Mouse (Mus musculus) c-Kit-positive CD71-negative TER-119-negative erythroid progenitor cells, embryonic 14.5 days (primary cell): ENCODE data around the gene Otub1.
A peak's percentile ranks its signal among the peaks of the same experiment; 100 is the strongest.

ENCODE experiments used
- DNase-seq: peaks from one replicate; pipeline ENCODE4 v3.0.0-alpha.2; 2013; ENCODE audit warnings: low read depth

The Otub1 gene

DNA sequence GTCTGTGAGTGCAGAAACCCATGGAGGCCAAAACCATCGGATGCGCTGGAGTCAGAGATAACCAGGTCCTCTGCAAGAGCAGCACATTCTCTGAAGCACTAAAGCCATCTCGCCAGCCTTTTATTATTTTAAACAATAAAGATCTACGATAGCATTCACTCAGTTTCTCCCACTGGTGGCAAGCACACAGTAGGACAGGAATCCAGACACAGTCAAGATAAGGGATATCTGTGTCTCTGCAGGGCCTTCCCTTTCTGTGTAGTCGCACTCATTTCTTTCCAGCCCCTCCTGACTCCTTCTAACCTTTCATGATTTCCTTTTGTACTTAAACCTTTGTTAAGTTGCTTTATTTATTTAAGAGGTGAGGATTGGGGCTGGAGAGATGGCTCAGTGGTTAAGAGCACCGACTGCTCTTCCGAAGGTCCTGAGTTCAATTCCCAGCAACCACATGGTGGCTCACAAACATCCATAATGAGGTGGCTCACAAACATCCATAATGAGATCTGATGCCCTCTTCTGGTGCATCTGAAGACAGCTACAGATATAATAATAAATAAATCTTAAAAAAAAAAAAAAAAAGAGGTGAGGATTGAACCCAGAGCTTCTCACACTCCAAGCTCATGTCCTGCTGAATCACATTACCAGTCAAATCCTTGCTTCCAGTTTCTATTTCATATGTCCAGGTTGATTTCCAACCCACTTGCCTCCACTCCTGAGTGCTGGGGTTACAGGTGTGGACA lies 4.0 kb upstream of the Otub1 start:
- DNase-seq = no peak

DNA sequence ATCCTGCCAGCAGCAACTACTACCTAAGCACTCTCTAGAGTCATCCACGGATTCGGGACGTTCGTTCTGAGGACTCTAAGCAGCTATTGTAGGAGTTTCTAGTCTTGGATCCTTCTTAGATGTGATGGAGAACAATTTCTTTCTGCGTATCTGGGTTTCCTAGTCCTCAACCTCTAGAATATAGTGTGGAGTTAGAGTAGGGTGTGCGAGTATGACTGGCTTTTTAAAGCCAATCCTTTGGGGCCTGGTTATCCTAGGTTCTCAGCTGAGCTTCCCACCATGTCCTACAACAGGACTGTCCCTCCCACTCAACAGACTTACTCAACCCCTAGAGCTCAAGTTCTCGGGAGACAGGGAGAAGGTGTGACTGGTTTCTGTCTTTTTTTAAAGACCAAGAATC lies 790 bp downstream of the Otub1 start:
- DNase-seq = no peak

- DNase-seq = no peak
Measured at GRCm38 (mm10) chr19:7204898-7205297, 1.2 kb downstream of the Otub1 start.

GRCm38 (mm10) chr19:7200427-7200826 lies 5.7 kb downstream of the Otub1 start:
- no peak for DNase-seq

GRCm38 (mm10) chr19:7199089-7199488 lies 7.0 kb downstream of the Otub1 start:
- no peak for DNase-seq

DNA sequence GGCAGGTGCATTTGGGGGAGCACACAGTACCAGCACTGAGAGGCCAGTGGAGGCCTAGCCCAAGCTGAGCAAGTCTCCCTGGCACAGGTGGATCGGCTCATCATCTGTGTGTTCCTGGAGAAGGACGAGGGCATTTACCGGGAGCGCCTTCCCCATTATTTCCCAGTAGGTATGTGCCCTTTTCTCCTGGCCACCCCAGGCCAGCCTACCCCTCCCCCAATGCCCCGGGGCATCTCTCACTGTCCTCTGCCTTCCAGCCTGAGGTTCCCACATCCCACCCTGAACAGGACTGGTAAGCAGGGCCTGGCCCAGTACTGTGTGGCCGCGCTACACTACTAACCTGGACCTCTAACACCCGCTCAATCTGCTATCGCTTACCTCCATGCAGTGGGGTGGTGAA lies 8.7 kb downstream of the Otub1 start:
- no peak for DNase-seq

- DNase-seq = no peak
Measured at GRCm38 (mm10) chr19:7196741-7197270, 9.3 kb downstream of the Otub1 start.

DNA sequence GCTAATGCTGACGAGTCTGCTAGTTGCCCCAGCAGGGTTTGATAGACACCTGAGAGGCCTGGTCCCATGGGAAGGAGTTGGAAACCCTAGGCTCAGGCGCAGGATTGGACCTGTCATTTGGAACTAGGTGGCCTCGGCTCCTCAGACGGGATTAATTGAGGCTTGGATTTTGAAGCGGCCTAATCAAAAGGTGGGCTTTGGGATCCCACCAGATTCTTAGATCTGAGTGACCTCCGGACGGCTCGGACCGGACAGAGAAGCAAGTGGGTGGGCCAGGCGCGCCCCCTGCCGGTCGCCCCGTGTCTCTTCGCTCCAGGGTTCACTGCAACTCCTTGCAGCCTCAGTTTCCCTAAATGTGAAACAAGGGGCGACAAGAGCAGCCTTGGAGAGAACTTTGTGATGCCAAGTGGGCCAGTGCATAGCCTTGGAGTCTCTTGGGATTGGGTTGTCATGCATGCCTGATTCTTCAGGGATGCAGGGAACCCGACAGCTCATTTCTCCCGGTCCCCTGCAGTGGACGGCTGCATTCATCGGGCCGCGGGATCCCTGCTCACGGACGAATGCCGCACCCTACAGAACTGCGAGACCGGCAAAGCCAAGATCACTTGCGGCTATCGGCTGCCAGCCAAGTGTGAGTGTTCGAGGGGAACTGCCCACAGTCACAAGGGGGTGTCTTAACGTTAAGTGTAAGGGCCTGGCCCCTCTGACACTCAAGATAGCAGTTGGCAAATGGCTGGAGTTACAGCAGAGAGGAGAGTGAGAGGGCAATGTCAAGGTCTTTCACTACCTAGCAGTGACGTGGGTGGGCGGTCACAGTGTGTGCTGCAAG lies 10.0 kb downstream of the Otub1 start:
- DNase-seq = peak; percentile 30

DNA sequence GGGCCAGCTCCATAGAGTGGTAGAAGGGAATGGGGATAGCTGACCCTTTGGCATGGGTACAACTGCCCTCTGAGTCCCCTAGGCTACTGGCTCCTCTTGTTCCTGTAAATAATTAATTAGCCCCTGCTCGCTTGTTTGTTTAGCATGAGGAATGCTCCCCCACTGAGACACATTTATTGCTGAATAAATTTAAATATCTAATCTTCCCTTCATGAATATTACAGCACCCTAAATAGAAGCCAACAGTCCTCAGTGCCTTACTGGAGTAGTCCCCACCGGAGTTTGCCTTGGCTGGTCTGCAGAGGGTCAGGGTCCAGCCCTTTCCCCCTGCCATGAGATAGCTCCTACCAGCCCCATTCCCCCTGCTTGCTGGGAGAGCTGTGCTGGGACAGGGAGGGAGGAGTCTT lies 13.6 kb downstream of the Otub1 start:
- DNase-seq = no peak

GRCm38 (mm10) chr19:7191639-7192038 lies 14.5 kb downstream of the Otub1 start:
- DNase-seq = no peak

- no peak for DNase-seq
Measured at GRCm38 (mm10) chr19:7190986-7191385, 15.1 kb downstream of the Otub1 start.

GRCm38 (mm10) chr19:7189026-7189425 lies 17.1 kb downstream of the Otub1 start:
- DNase-seq = no peak

DNA sequence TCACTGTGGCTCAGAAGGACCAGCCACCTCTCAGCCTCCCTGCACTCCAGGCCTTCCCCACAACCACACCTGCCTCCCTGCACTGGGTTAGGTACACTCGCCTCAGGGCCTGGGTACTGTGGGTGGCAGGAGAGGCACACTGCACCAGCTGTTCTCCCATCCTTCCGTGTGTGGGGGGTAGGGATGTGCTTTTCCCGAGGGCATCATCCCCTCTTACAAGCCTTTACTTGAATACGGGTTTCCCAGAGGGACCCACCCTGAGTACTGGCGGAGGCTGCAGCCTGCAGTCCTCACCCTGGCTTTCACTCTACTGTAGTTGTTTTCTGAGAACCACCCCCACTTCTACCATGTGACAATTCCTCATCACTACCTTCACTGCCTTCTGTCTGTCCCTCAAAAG lies 19.0 kb downstream of the Otub1 start:
- no peak for DNase-seq

DNA sequence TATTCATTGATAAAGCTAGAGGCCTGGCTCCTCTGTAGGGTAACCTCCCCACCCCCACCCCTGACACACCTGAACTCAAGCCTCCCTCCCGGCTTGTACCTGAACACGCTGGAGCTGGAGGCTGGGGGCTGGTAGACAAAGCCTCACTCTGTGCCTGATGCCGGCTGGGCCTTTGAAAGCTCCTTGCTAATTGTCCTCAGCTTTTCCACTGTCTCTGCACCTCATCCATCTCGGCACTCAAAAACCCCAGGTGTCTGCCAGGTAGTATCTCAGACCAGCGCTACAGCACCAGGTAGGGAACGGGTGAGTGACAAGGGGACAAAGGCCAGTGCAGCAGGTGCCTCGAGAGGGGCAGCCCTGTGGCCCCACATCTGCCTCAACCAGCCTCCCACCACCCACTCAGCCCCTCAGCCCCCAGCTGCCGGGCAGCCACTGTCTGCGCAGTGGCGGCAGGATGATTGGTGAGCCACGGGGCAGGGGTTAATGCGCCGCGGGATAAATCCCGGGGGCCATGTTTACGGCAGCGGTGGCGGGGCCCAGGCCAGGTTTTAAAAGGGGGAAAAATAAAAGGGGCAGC lies 20.3 kb downstream of the Otub1 start:
- no peak for DNase-seq

DNA sequence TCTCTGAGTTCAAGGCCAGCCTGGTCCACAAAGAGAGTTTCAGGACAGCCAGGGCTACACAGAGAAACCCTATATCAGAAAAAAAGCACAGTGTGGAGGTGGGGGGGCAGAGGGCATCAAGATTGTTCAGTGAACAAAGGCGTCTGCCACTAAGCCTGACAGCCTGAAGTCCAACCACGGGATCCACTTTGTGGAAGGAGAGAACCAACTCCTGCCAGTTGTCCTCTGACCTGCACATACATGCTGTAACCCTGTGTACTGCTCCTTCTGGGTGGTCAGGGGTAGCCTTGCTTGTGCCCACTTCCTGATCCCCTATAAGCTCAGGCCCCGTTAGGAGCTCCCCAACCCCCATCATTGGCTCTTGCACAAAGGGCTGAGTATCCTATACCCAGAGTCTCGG lies 21.1 kb downstream of the Otub1 start:
- no peak for DNase-seq

GRCm38 (mm10) chr19:7183419-7183818 lies 22.7 kb downstream of the Otub1 start:
- no peak for DNase-seq

- DNase-seq = peak; percentile 23
Measured at GRCm38 (mm10) chr19:7182273-7182949, 23.7 kb downstream of the Otub1 start.

GRCm38 (mm10) chr19:7181496-7181895 lies 24.6 kb downstream of the Otub1 start:
- DNase-seq = no peak

DNA sequence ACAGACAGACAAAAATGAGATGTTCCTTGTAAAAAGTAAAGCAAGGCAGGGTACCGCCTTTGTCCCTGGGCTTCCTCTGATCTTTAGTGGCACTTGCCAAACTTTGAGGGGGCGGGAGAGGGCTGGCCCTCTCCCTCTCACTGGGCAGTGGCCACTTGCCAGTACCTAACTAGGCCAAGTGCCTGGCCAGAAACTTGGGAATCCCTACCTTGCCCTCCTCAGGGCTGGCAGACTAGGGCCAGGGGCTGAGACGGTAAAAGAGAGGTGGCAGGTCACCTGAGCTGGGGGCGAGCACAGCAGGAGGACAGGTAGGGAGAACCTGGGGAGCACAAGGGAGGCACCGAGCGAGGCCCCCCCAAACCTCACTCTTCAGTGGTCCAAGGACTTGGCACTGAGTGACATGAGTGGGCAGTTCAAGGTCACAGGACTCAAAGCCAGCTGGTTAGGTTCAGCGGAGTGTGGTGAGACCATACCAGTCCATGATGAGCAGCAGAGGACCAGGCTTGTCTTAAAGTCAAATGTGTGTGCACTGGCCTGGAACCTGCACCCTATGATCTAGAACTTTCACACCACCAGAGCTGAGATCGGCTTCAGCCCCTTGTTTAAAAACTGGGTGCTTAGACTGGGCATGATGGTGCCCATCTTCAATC lies 25.2 kb downstream of the Otub1 start:
- DNase-seq = no peak

- DNase-seq = no peak
Measured at GRCm38 (mm10) chr19:7178841-7179452, 27.2 kb downstream of the Otub1 start.

DNA sequence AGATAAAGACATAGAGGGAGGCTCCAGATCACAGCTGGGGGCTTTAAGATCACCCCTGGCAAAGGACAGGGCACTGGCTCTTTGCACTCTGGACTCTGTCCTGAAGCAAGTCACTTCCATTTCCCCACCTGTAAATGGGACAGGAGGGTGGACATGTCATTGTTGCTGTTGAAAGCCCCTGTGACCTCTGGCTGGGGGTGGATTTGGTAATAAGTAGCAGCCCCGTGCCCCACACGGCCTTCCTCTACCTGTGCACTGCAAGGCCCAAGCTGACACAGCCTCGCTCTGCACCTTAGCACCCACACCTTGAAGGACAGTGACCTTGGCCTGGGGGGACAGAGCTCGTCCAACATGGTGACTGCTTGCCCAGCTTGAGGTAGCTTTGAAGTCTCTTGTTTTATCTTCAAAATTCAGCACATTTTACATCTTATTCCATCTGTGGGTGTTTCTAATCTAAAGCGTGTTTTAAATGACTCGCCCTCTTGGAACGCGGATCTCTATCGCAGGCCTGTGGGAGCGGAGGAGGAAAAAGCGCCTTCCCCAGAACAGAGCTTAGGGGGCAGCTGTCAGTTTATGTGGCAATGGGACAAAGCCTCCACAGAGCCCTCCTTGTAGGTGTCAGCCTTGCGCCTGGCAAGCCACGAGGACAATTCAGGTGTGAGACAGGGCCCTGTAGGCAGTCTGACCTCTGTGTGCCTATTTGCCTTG lies 28.2 kb downstream of the Otub1 start:
- DNase-seq = no peak
